Mouse (Mus musculus) hindbrain, embryonic 16.5 days (tissue): ENCODE measurements around the gene Iltifb. TPM values are rescaled to one million over a fixed set of nuclear protein-coding genes. Genes with fewer than 3 reads are reported as not detected.
"Not testable (repeated sequence)": the region's sequence is repeated elsewhere in the genome, so short reads cannot be mapped to it uniquely, and the experiment has no call there.

Source experiments
- ATAC-seq: fragments of 200-750 bp; cut with Nextera tagmentation; 2 replicates; pipeline ENCODE4 v1.8.0; 2017; ENCODE audit warnings: moderate TSS enrichment, moderate library complexity
- H3K27ac ChIP-seq: fragments of 300-500 bp; sonication (generic); 2 replicates; pipeline ENCODE4 v1.5.1; 2014; ENCODE audit warnings: low read depth, mild to moderate bottlenecking, control low read depth, low read length, moderate library complexity
- H3K27me3 ChIP-seq: fragments of 300-500 bp; sonication (generic); replicated peaks from 2 replicates; pipeline ENCODE4 v1.6.1; 2014; ENCODE audit warnings: low read length; ENCODE audit not compliant: control insufficient read depth, insufficient read depth
- H3K36me3 ChIP-seq: fragments of 300-500 bp; sonication (generic); 2 replicates; pipeline ENCODE4 v1.6.1; 2014; ENCODE audit warnings: mild to moderate bottlenecking, low read length, moderate library complexity, mixed read lengths; ENCODE audit not compliant: control insufficient read depth, insufficient read depth
- H3K4me1 ChIP-seq: fragments of 300-500 bp; sonication (generic); 2 replicates; pipeline ENCODE4 v1.6.1; 2014; ENCODE audit warnings: low read depth, low read length; ENCODE audit not compliant: control insufficient read depth, insufficient read depth
- H3K4me2 ChIP-seq: fragments of 300-500 bp; sonication (generic); 2 replicates; pipeline ENCODE4 v1.6.1; 2014; ENCODE audit warnings: mild to moderate bottlenecking, low read length, control low read depth, moderate library complexity
- H3K4me3 ChIP-seq: fragments of 300-500 bp; sonication (generic); 2 replicates; pipeline ENCODE4 v1.5.1; 2014; ENCODE audit warnings: mild to moderate bottlenecking, low read length, control low read depth, moderate library complexity
- H3K9ac ChIP-seq: fragments of 300-500 bp; sonication (generic); 2 replicates; pipeline ENCODE4 v1.6.1; 2014; ENCODE audit warnings: low read depth, mild to moderate bottlenecking, control low read depth, low read length, moderate library complexity
- H3K9me3 ChIP-seq: fragments of 300-500 bp; sonication (generic); 2 replicates; pipeline ENCODE4 v1.6.1; 2014; ENCODE audit warnings: mild to moderate bottlenecking, low read length, moderate library complexity; ENCODE audit not compliant: control insufficient read depth
- WGBS: fragments of 180-500 bp; shearing (Covaris S2); extraction: QIAGEN DNeasy Blood & Tissue Kit; methylation state at CpG from one replicate; pipeline ENCODE4 v1.1.7; 2014; 5-methylcytosine and 5-hydroxymethylcytosine counted together
- polyA plus RNA-seq: library from polyadenylated mRNA; unstranded; fragments of >200 nt; fragmentation: Nextera tagmentation; extraction: Ambion mirVana; gene quantifications from 2 replicates; pipeline ENCODE4 v1.2.1, GENCODE M21; 2015

Iltifb gene
- polyA plus RNA-seq, 1 experiment from 2014 or later = 1.5 TPM

- H3K27ac ChIP-seq, H3K9ac ChIP-seq, H3K9me3 ChIP-seq, H3K27me3 ChIP-seq, H3K4me3 ChIP-seq, H3K36me3 ChIP-seq, ATAC-seq, H3K4me1 ChIP-seq, H3K4me2 ChIP-seq: not testable (repeated sequence)
- no CpG with 5 or more reads among the region's 2 CpGs for WGBS
These were observed 23.4 kb downstream of the Iltifb start for GRCm38 (mm10) chr10:118271416-118271815.

- not testable (repeated sequence) for H3K4me1 ChIP-seq, H3K36me3 ChIP-seq, H3K4me3 ChIP-seq, H3K27ac ChIP-seq, H3K9me3 ChIP-seq, ATAC-seq, H3K4me2 ChIP-seq, H3K9ac ChIP-seq, H3K27me3 ChIP-seq
- WGBS = 86% methylated on average over 1 of the region's 8 CpGs
These were observed 26.0 kb downstream of the Iltifb start for GRCm38 (mm10) chr10:118268812-118269211.

- not testable (repeated sequence) for H3K4me3 ChIP-seq, H3K4me1 ChIP-seq, H3K27me3 ChIP-seq, H3K36me3 ChIP-seq, ATAC-seq, H3K9me3 ChIP-seq, H3K4me2 ChIP-seq, H3K9ac ChIP-seq, H3K27ac ChIP-seq
- no CpG with 5 or more reads among the region's 13 CpGs for WGBS
These were observed 36.5 kb downstream of the Iltifb start, which contains the start of gene Gm32802 for GRCm38 (mm10) chr10:118258388-118258787. Gm32802 (plus strand) TSS chr10:118258688.

DNA sequence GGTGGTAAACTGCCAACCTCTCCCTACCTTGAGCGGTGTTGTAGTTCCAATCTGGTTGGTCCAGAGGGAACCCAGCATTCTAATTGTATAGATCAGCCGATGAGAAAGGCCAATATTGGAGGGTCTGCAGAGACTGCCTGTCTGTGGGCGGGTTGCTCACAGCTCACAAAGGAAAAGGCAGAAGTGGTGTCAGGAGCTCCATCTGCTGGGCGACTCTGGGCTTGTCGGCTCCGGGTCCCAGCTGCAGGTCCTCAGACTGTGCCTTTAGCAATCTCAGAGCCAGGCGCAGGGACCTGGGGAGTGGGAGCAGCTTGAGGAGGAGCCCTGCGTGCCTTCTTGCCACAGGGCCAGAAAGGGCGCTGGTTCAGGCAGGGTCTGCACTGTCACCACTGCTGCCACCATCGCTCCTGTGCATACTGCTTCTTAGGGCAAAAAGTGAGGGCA lies 44.0 kb downstream of the Iltifb start:
- ATAC-seq = peak; percentile 83
- 25% methylated on average over 10 of the region's 10 CpGs for WGBS

GRCm38 (mm10) chr10:118249006-118249595 lies 45.7 kb downstream of the Iltifb start:
- ATAC-seq, H3K27ac ChIP-seq, H3K9me3 ChIP-seq, H3K4me1 ChIP-seq, H3K4me3 ChIP-seq, H3K36me3 ChIP-seq, H3K9ac ChIP-seq, H3K27me3 ChIP-seq: not testable (repeated sequence)
- H3K4me2 ChIP-seq = peak overlapping the region; percentile 12; the same call in 1 of the 2 replicates
- 58% methylated on average over 11 of the region's 11 CpGs for WGBS

More for the DNA sequence above, 44.0 kb downstream of the Iltifb start:
- peak overlapping the region; percentile 27 for H3K4me2 ChIP-seq
- no peak overlapping the region for H3K4me3 ChIP-seq
- H3K9me3 ChIP-seq = no peaks in the 10 kb centered on the region
- H3K27ac ChIP-seq = no peak overlapping the region
- no peaks in the 10 kb centered on the region for H3K4me1 ChIP-seq
- H3K9ac ChIP-seq = peak overlapping the region; percentile 11; the same call in 1 of the 2 replicates
- no peaks in the 10 kb centered on the region for H3K27me3 ChIP-seq
- H3K36me3 ChIP-seq = no peaks in the 10 kb centered on the region

DNA sequence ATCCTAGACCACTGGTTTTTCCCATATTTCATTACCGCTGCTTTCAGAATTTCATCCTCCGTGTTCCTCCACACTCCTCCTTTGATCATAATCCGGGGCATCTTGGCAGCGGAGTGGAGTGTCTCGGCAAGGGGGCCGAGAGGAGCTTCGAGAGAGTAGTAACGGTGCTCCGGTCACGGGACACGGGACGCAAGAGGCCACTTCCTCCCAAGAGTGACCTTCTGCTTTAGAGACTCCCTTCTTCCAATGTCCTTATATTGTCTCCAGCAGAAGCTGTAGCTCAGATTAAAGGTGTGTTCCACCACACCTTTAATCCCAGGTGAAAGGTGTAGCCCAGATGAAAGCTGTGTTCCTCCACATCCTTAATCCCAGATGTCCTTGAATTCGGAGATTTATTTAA lies 54.2 kb downstream of the Iltifb start, which contains the start of gene Gm32717:
Gene Gm32717, minus strand, starts transcription at position 101 of the 400 bp plus-strand sequence.
- not testable (repeated sequence) for H3K27ac ChIP-seq, ATAC-seq, H3K4me1 ChIP-seq, H3K9me3 ChIP-seq, H3K9ac ChIP-seq, H3K36me3 ChIP-seq, H3K27me3 ChIP-seq, H3K4me3 ChIP-seq, H3K4me2 ChIP-seq
- WGBS = no CpG with 5 or more reads among the region's 13 CpGs

Other genes with a start within 250 kb of the Iltifb start
- gene Mdm1, start 153.2 kb downstream of the Iltifb start, polyA plus RNA-seq = 27.9 TPM in 2 replicates
- gene Il22, start 90.1 kb downstream of the Iltifb start, polyA plus RNA-seq = 0.16 and 0.41 TPM in 2 replicates
- gene Gm32717, start 54.3 kb downstream of the Iltifb start, polyA plus RNA-seq = 0.19 and 0.23 TPM in 2 replicates
- 0.19 and 0.23 TPM in 2 replicates for gene Gm32802, start 36.4 kb downstream of the Iltifb start, polyA plus RNA-seq
- gene Gm9040, start 31.9 kb upstream of the Iltifb start, polyA plus RNA-seq = not detected in 2 replicates
- gene Gm9044, start 37.4 kb upstream of the Iltifb start, polyA plus RNA-seq = not detected in 2 replicates
- gene Gm9045, start 42.8 kb upstream of the Iltifb start, polyA plus RNA-seq = 0.10 TPM in 1 of 2 replicates, not detected in the other
- not detected in 2 replicates for gene Gm9046, start 48.2 kb upstream of the Iltifb start, polyA plus RNA-seq
- gene Gm9048, start 53.6 kb upstream of the Iltifb start, polyA plus RNA-seq = not detected in 2 replicates
- 0.10 TPM in 1 of 2 replicates, not detected in the other for gene Gm9049, start 59.1 kb upstream of the Iltifb start, polyA plus RNA-seq
- not detected in 2 replicates for gene Ifng, start 146.0 kb upstream of the Iltifb start, polyA plus RNA-seq